Mouse (Mus musculus) CH12.LX (cell line): ENCODE measurements around the gene Unkl. TPM values are rescaled to one million over a fixed set of nuclear protein-coding genes. Genes with fewer than 3 reads are reported as not detected.

Experiments used
- DNase-seq: peaks from one replicate; pipeline ENCODE4 v3.0.0-alpha.2; 2013; ENCODE audit errors: extremely low read depth
- H3K27ac ChIP-seq: 2 replicates; pipeline ENCODE4 v1.5.1; 2012; ENCODE audit warnings: low read depth, mild to moderate bottlenecking, control low read depth, moderate library complexity; ENCODE audit not compliant: insufficient read depth
- H3K27me3 ChIP-seq: replicated peaks from 2 replicates; pipeline ENCODE3; 2012; ENCODE audit warnings: inconsistent platforms
- H3K36me3 ChIP-seq, 2 experiments: replicated peaks in 1 of 2; 2 replicates each; pipeline versions ENCODE3 to v1.6.1; 2012; ENCODE audit warnings: inconsistent platforms in 1 of 2, low read length in 1 of 2, mild to moderate bottlenecking in 1 of 2, mixed read lengths in 1 of 2, moderate library complexity in 1 of 2; ENCODE audit not compliant: control insufficient read depth in 1 of 2, insufficient read depth in 1 of 2
- H3K4me1 ChIP-seq, 2 experiments: 2 replicates each; pipeline ENCODE4 v1.6.1; 2012; ENCODE audit warnings: inconsistent platforms in 1 of 2, moderate library complexity in 1 of 2; ENCODE audit not compliant: insufficient read depth in 2 of 2, control insufficient read depth in 1 of 2
- H3K4me2 ChIP-seq: 2 replicates; pipeline ENCODE4 v1.6.1; 2012; ENCODE audit warnings: low read depth, mild to moderate bottlenecking, control low read depth; ENCODE audit not compliant: poor library complexity, insufficient read depth, severe bottlenecking
- H3K4me3 ChIP-seq, 3 experiments: fragments of 150-350 bp in 1 of 3; sonication (generic) in 1 of 3; replicated peaks in 1 of 3; 2 replicates each; pipeline versions ENCODE3 to v1.5.1; 2011 to 2012; ENCODE audit warnings: low read depth in 2 of 3, low read length in 2 of 3, mild to moderate bottlenecking in 2 of 3, moderate library complexity in 2 of 3, control low read depth in 1 of 3, improper control_type of control experiment in 1 of 3, inconsistent platforms in 1 of 3, mixed read lengths in 1 of 3; ENCODE audit not compliant: poor library complexity in 1 of 3
- H3K79me2 ChIP-seq: replicated peaks from 2 replicates; pipeline ENCODE4 v1.6.1; 2012; ENCODE audit warnings: mild to moderate bottlenecking, moderate library complexity; ENCODE audit not compliant: control insufficient read depth, poor library complexity, insufficient read depth, severe bottlenecking; ENCODE audit errors: extremely low read depth
- H3K9ac ChIP-seq: 2 replicates; pipeline ENCODE4 v1.6.1; 2012; ENCODE audit warnings: low read depth, mild to moderate bottlenecking, control low read depth, moderate library complexity; ENCODE audit not compliant: insufficient read depth
- H3K9me3 ChIP-seq: replicated peaks from 2 replicates; pipeline ENCODE3; 2012; ENCODE audit warnings: low read length, inconsistent platforms, mixed read lengths
- BHLHE40 ChIP-seq: IDR thresholded peaks from 2 replicates; pipeline ENCODE4 v1.6.1; 2011; ENCODE audit warnings: mild to moderate bottlenecking, low read depth, low read length, improper control_type of control experiment
- CHD1 ChIP-seq: IDR thresholded peaks from 2 replicates; pipeline ENCODE4 v1.6.1; 2012; ENCODE audit warnings: low read depth, low read length, improper control_type of control experiment, inconsistent platforms
- CHD2 ChIP-seq: IDR thresholded peaks from 2 replicates; pipeline ENCODE4 v1.6.1; 2011; ENCODE audit warnings: low read length, improper control_type of control experiment
- CTCF ChIP-seq, 2 experiments: IDR thresholded peaks in 1 of 2; conservative IDR thresholded peaks in 1 of 2; 2 replicates each; pipeline ENCODE4 v1.5.1; 2011 to 2012; ENCODE audit warnings: low read depth in 2 of 2, low read length in 2 of 2, improper control_type of control experiment in 1 of 2, inconsistent platforms in 1 of 2, mild to moderate bottlenecking in 1 of 2, moderate library complexity in 1 of 2
- ELF1 ChIP-seq: IDR thresholded peaks from 2 replicates; pipeline ENCODE4 v1.6.1; 2014; ENCODE audit warnings: low read depth, mild to moderate bottlenecking, inconsistent platforms, low read length, improper control_type of control experiment
- EP300 ChIP-seq: IDR thresholded peaks from 2 replicates; pipeline ENCODE4 v1.6.1; 2011; ENCODE audit warnings: low read length, improper control_type of control experiment
- ETS1 ChIP-seq: conservative IDR thresholded peaks from 2 replicates; pipeline ENCODE4 v1.6.1; 2012; ENCODE audit warnings: low read depth, mild to moderate bottlenecking, inconsistent platforms, low read length, improper control_type of control experiment, moderate library complexity
- GABPA ChIP-seq: IDR thresholded peaks from 2 replicates; pipeline ENCODE4 v1.6.1; 2012; ENCODE audit warnings: low read depth, low read length, improper control_type of control experiment, inconsistent platforms; ENCODE audit not compliant: insufficient replicate concordance
- HCFC1 ChIP-seq: IDR thresholded peaks from 2 replicates; pipeline ENCODE4 v1.6.1; 2012; ENCODE audit warnings: low read depth, mild to moderate bottlenecking, inconsistent platforms, low read length, improper control_type of control experiment
- IRF4 ChIP-seq: IDR thresholded peaks from 2 replicates; pipeline ENCODE4 v1.6.1; 2014; ENCODE audit warnings: low read depth, mild to moderate bottlenecking, inconsistent platforms, low read length, improper control_type of control experiment
- JUND ChIP-seq: conservative IDR thresholded peaks from 2 replicates; pipeline ENCODE4 v1.6.1; 2011; ENCODE audit warnings: low read depth, low read length, improper control_type of control experiment
- KAT2A ChIP-seq: IDR thresholded peaks from 2 replicates; pipeline ENCODE4 v1.6.1; 2012; ENCODE audit warnings: low read length, improper control_type of control experiment, inconsistent platforms; ENCODE audit not compliant: insufficient replicate concordance
- MAX ChIP-seq: IDR thresholded peaks from 2 replicates; pipeline ENCODE4 v1.6.1; 2011; ENCODE audit warnings: low read length, improper control_type of control experiment
- MAZ ChIP-seq: IDR thresholded peaks from 2 replicates; pipeline ENCODE4 v1.6.1; 2012; ENCODE audit warnings: low read depth, mild to moderate bottlenecking, inconsistent platforms, low read length, improper control_type of control experiment, moderate library complexity
- MXI1 ChIP-seq: IDR thresholded peaks from 2 replicates; pipeline ENCODE4 v1.6.1; 2011; ENCODE audit warnings: mild to moderate bottlenecking, low read depth, low read length, improper control_type of control experiment
- MYC ChIP-seq: IDR thresholded peaks from 2 replicates; pipeline ENCODE4 v1.6.1; 2011; ENCODE audit warnings: low read depth, mild to moderate bottlenecking, improper control_type of control experiment, low read length
- NELFE ChIP-seq: IDR thresholded peaks from 2 replicates; pipeline ENCODE4 v1.6.1; 2011; ENCODE audit warnings: low read depth, low read length, improper control_type of control experiment
- NRF1 ChIP-seq: IDR thresholded peaks from 2 replicates; pipeline ENCODE4 v1.6.1; 2014; ENCODE audit warnings: low read depth, mild to moderate bottlenecking, inconsistent platforms, low read length, improper control_type of control experiment, moderate library complexity
- POLR2A ChIP-seq: IDR thresholded peaks from 2 replicates; pipeline ENCODE4 v1.6.1; 2011; ENCODE audit warnings: low read depth, mild to moderate bottlenecking, improper control_type of control experiment, low read length
- RAD21 ChIP-seq: IDR thresholded peaks from 2 replicates; pipeline ENCODE4 v1.6.1; 2011; ENCODE audit warnings: low read depth, mild to moderate bottlenecking, low read length, improper control_type of control experiment, moderate library complexity
- RCOR1 ChIP-seq: conservative IDR thresholded peaks from 2 replicates; pipeline ENCODE4 v1.6.1; 2012; ENCODE audit warnings: low read depth, mild to moderate bottlenecking, inconsistent platforms, low read length, improper control_type of control experiment
- SIN3A ChIP-seq: IDR thresholded peaks from 2 replicates; pipeline ENCODE4 v1.6.1; 2012; ENCODE audit warnings: low read length, improper control_type of control experiment, inconsistent platforms
- TBP ChIP-seq: conservative IDR thresholded peaks from 2 replicates; pipeline ENCODE4 v1.6.1; 2011; ENCODE audit warnings: low read depth, low read length, improper control_type of control experiment
- TCF12 ChIP-seq: IDR thresholded peaks from 2 replicates; pipeline ENCODE4 v1.6.1; 2014; ENCODE audit warnings: low read depth, mild to moderate bottlenecking, inconsistent platforms, low read length, improper control_type of control experiment
- USF1 ChIP-seq: IDR thresholded peaks from 2 replicates; pipeline ENCODE4 v1.6.1; 2014; ENCODE audit warnings: low read depth, mild to moderate bottlenecking, inconsistent platforms, low read length, improper control_type of control experiment
- USF2 ChIP-seq: conservative IDR thresholded peaks from 2 replicates; pipeline ENCODE4 v1.6.1; 2011; ENCODE audit warnings: low read depth, low read length, improper control_type of control experiment
- ZC3H11A ChIP-seq: IDR thresholded peaks from 2 replicates; pipeline ENCODE4 v1.6.1; 2012; ENCODE audit warnings: low read depth, mild to moderate bottlenecking, inconsistent platforms, low read length, improper control_type of control experiment
- ZKSCAN1 ChIP-seq: IDR thresholded peaks from 2 replicates; pipeline ENCODE4 v1.6.1; 2012; ENCODE audit warnings: low read depth, inconsistent platforms, low read length, improper control_type of control experiment, borderline replicate concordance
- ZMIZ1 ChIP-seq: IDR thresholded peaks from 2 replicates; pipeline ENCODE4 v1.6.1; 2012; ENCODE audit warnings: low read depth, mild to moderate bottlenecking, inconsistent platforms, low read length, improper control_type of control experiment
- ZNF384 ChIP-seq: IDR thresholded peaks from 2 replicates; pipeline ENCODE4 v1.6.1; 2012; ENCODE audit warnings: low read depth, low read length, improper control_type of control experiment, inconsistent platforms
- dilution Hi-C: fragments of 300-500 bp; cut with MboI; formaldehyde crosslinking; loops from 2 replicates; pipeline ENCODE4 v1.14.3; 2020; ENCODE audit warnings: low sequenced_read_pairs; ENCODE audit not compliant: extremely low pct_unique_long_range_greater_than_20kb, extremely low pct_ligation_motif_present
- in situ Hi-C: fragments of 300-500 bp; cut with MboI; formaldehyde crosslinking; loops from 3 replicates; pipeline ENCODE4 v1.14.3; 2019; ENCODE audit warnings: low sequenced_read_pairs, low pct_ligation_motif_present, low pct_unique_long_range_greater_than_20kb, mixed read lengths
- polyA plus RNA-seq: library from polyadenylated mRNA; unstranded; fragments of >175 nt; gene quantifications from 2 replicates; pipeline ENCODE4 v1.2.1, GENCODE M21; 2012; ENCODE audit warnings: low read depth; ENCODE audit not compliant: insufficient read length
- total RNA-seq, 2 experiments: library from RNA; depleted of rRNA; stranded (reverse); fragments of 300-350 nt in 1 of 2; fragments of >200 nt in 1 of 2; gene quantifications; 2 replicates each; pipeline ENCODE4 v1.2.3; 2012 to 2014

The Unkl gene
- total and polyA plus RNA-seq, 3 experiments = 12.0 to 17.2 (median 14.3) TPM

- no peak overlapping the region for H3K27ac ChIP-seq
- H3K4me2 ChIP-seq = no peak overlapping the region
- no peak for DNase-seq
- no peak for TF ChIP-seq MAZ
- no peak for TF ChIP-seq RAD21
- no peak for TF ChIP-seq ZMIZ1
- TF ChIP-seq TBP = no peak
- dilution Hi-C loops = no loop called here
- H3K79me2 ChIP-seq = peaks cover 6% of the 10 kb centered on the region
- peaks cover 0 to 7% of the 10 kb centered on the region in 2 experiments; a peak in 2 of 4 replicates for H3K4me1 ChIP-seq
- H3K27me3 ChIP-seq = no peaks in the 10 kb centered on the region
- H3K36me3 ChIP-seq = peaks cover 29 to 42% of the 10 kb centered on the region in 2 experiments
- in situ Hi-C loops = loop anchor here (5.0 kb wide), 1 partner anchor 37 kb away; the partner anchor contains the start of gene Ube2i
- H3K9me3 ChIP-seq = no peaks in the 10 kb centered on the region
- H3K9ac ChIP-seq = no peak overlapping the region
- H3K4me3 ChIP-seq = no peak overlapping the region
Observed at GRCm38 (mm10) chr17:25235635-25236034, 47.4 kb downstream of the Unkl start.

GRCm38 (mm10) chr17:25239695-25240636 is 51.8 kb downstream of the Unkl start, which contains the start of the genes Gnptg and Tsr3:
Gnptg (minus strand) TSS chr17:25240124.
Tsr3 (plus strand) TSS chr17:25240170.
- no peak for TF ChIP-seq CHD1
- TF ChIP-seq JUND = no peak
- no peak for TF ChIP-seq ETS1
- TF ChIP-seq CTCF (conservative IDR thresholded peaks at IDR 0.05 in 1 of 2, IDR thresholded peaks at IDR 0.05 in 1 of 2; ENCODE audit: low read depth in 2 of 2, low read length in 2 of 2) = no peak
- no peak for TF ChIP-seq RAD21
- TF ChIP-seq CHD2 = no peak
- peak; percentile 87 for TF ChIP-seq USF2
- TF ChIP-seq NELFE = 0 out of 2 replicates have a peak, but pooled peaks have one; percentile 45
- TF ChIP-seq BHLHE40 = peak; percentile 95
- TF ChIP-seq POLR2A = peak; percentile 84
- no peak for TF ChIP-seq MYC
- no peak for TF ChIP-seq RCOR1
- no peak for TF ChIP-seq ZC3H11A
- TF ChIP-seq ELF1 = peak; percentile 90
- peak; percentile 97 for TF ChIP-seq MXI1
- no peak for TF ChIP-seq KAT2A
- TF ChIP-seq ZKSCAN1 = no peak
- TF ChIP-seq IRF4 = no peak
- no peak for TF ChIP-seq EP300
- peak; percentile 83 for TF ChIP-seq NRF1
- TF ChIP-seq HCFC1 = peak; percentile 79
- no peak; the same call in 1 of the 2 replicates for TF ChIP-seq MAZ
- TF ChIP-seq TBP = peak; percentile 71; the same call in 1 of the 2 replicates
- TF ChIP-seq TCF12 = no peak; the same call in 1 of the 2 replicates
- no peak for TF ChIP-seq GABPA
- no peak for TF ChIP-seq ZNF384
- TF ChIP-seq SIN3A = peak; percentile 100
- TF ChIP-seq MAX = peak; percentile 79
- peak; percentile 91 for TF ChIP-seq USF1
- TF ChIP-seq, all 38 proteins: peak for 12
- Histone ChIP-seq H3K79me2 (peaks cover 17% of the 10 kb centered on the region), H3K4me1 (peaks cover 7 to 18% of the 10 kb centered on the region in 2 experiments; a peak in 2 of 4 replicates), H3K9me3 (no peaks in the 10 kb centered on the region), H3K27ac (peak within 1 kb of the TSS; percentile 2; the same call in 1 of the 2 replicates), H3K4me3 (peak within 1 kb of the TSS; percentile 94 to 100 (median 98)), H3K36me3 (peaks cover 43 to 61% of the 10 kb centered on the region in 2 experiments), H3K9ac (peak within 1 kb of the TSS; percentile 77), H3K4me2 (peak within 1 kb of the TSS; percentile 92), H3K27me3 (no peaks in the 10 kb centered on the region)
- dilution Hi-C loops (no loop called here), in situ Hi-C loops (loop anchor here (5.0 kb wide), 1 partner anchor 32 kb away; the partner anchor contains the start of gene Ube2i)
- peak; percentile 90 for DNase-seq
